38 mouse cellular contexts compared by ENCODE assay signal in the genomic region with DNA sequence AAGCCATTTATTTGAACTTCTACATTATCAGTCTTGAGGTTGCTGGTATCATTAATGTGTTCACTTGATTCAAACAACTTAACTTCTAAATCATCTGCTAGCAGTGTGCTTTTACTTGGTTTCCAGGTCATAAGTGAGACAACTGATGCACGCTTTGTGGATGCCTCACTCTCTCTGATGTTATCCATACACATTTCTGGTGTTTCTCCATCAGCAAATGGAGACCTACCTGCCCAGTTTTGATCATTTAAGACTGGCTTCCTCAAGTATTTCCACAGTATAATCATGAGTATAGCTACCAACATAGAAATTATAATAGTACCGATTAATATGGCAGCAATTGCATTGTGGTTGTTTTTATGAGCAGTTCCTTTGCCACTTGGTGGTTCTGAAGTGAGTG. TPM values are rescaled to one million over a fixed set of nuclear protein-coding genes. Genes with fewer than 3 reads are reported as not detected.
"Had no signal": no experiment of that assay in that cellular context is flagged by ENCODE, and none has a peak within 500 bp of the region (broad histone marks: within the 10 kb centered on the region; RNA-seq: fewer than 3 reads in every experiment).

No protein-coding gene starts in this region.

- DNase-seq: heart, postnatal 10 days; heart, postnatal 14 days; heart, postnatal 36 days; heart, postnatal 4 days; kidney, adult 11 months; kidney, adult 18-20 months; kidney, adult 2 months; kidney, adult 8-10 months; kidney, adult 9 months; kidney, postnatal 10 days; kidney, postnatal 14 days; kidney, postnatal 25 days; kidney, postnatal 36 days; kidney, postnatal 4 days; layer of hippocampus, adult 9-11 months; layer of hippocampus, postnatal 36 days had no signal

- H3K27ac ChIP-seq: heart, embryonic 10.5 days; heart, embryonic 13.5 days; heart, embryonic 15.5 days; hindbrain, embryonic 10.5 days; hindbrain, embryonic 12.5 days; hindbrain, embryonic 13.5 days; hindbrain, embryonic 14.5 days; hindbrain, embryonic 15.5 days; hindbrain, postnatal 0 days; intestine, embryonic 15.5 days; kidney, embryonic 15.5 days; kidney, postnatal 0 days; layer of hippocampus, adult 2 months had no signal

- ATAC-seq: hindbrain, embryonic 16.5 days; hindbrain, postnatal 0 days; inflammation-experienced regulatory T-cells, adult 6 months; intestine, embryonic 15.5 days; intestine, embryonic 16.5 days; intestine, postnatal 0 days had no signal

- H3K9ac ChIP-seq: heart, embryonic 12.5 days; heart, embryonic 13.5 days; heart, embryonic 15.5 days; hindbrain, embryonic 12.5 days; hindbrain, embryonic 13.5 days; hindbrain, embryonic 14.5 days; hindbrain, embryonic 15.5 days; intestine, embryonic 15.5 days; kidney, embryonic 15.5 days had no signal

- H3K36me3 ChIP-seq: heart, embryonic 10.5 days; heart, embryonic 15.5 days; hindbrain, embryonic 12.5 days; hindbrain, embryonic 13.5 days; hindbrain, embryonic 15.5 days; intestine, embryonic 15.5 days; kidney, embryonic 15.5 days had no signal

- H3K4me2 ChIP-seq: heart, embryonic 11.5 days; heart, embryonic 12.5 days; heart, embryonic 13.5 days; heart, embryonic 15.5 days; hindbrain, embryonic 12.5 days; hindbrain, embryonic 13.5 days; hindbrain, embryonic 14.5 days; hindbrain, embryonic 15.5 days; intestine, embryonic 15.5 days; kidney, embryonic 15.5 days had no signal

- H3K4me3 ChIP-seq: heart, embryonic 10.5 days; heart, embryonic 12.5 days; heart, embryonic 13.5 days; heart, embryonic 15.5 days; hindbrain, embryonic 10.5 days; hindbrain, embryonic 12.5 days; hindbrain, embryonic 13.5 days; hindbrain, embryonic 15.5 days; intestine, embryonic 15.5 days; kidney, embryonic 15.5 days; layer of hippocampus, adult 2 months had no signal

- H3K9me3 ChIP-seq: heart, embryonic 10.5 days; heart, embryonic 12.5 days; heart, embryonic 13.5 days; heart, embryonic 15.5 days; hindbrain, embryonic 10.5 days; hindbrain, embryonic 12.5 days; hindbrain, embryonic 13.5 days; hindbrain, embryonic 15.5 days; intestine, embryonic 15.5 days; kidney, embryonic 15.5 days had no signal

- H3K4me1 ChIP-seq: heart, embryonic 10.5 days; heart, embryonic 12.5 days; heart, embryonic 13.5 days; heart, embryonic 15.5 days; hindbrain, embryonic 10.5 days; hindbrain, embryonic 12.5 days; hindbrain, embryonic 13.5 days; hindbrain, embryonic 15.5 days; intestine, embryonic 15.5 days; kidney, embryonic 15.5 days had no signal

- H3K27me3 ChIP-seq: heart, embryonic 12.5 days; heart, embryonic 13.5 days; heart, embryonic 15.5 days; hindbrain, embryonic 12.5 days; hindbrain, embryonic 13.5 days; hindbrain, embryonic 15.5 days; intestine, embryonic 15.5 days; kidney, embryonic 15.5 days had no signal

RNA-seq across cellular contexts. Expression of gene Evi2b, which starts 7.8 kb away (rescaled TPM):
- total RNA-seq: hindbrain, postnatal 0 days had no signal
- polyA plus RNA-seq: heart, embryonic 12.5 days; hindbrain, embryonic 13.5 days; hindbrain, embryonic 14.5 days; hindbrain, embryonic 15.5 days; hindbrain, embryonic 16.5 days had no signal

RNA-seq across cellular contexts. Expression of gene Omg, which starts 11.9 kb away (rescaled TPM):
- total RNA-seq: heart, postnatal 10 days; heart, postnatal 14 days; heart, postnatal 25 days; heart, postnatal 36 days; heart, postnatal 4 days; hematopoietic stem cell, adult 5-6 weeks had no signal

RNA-seq across cellular contexts. Expression of gene Evi2, which starts 14.6 kb away (rescaled TPM):
- total RNA-seq: layer of hippocampus, adult 18-20 months; layer of hippocampus, adult 2 months had no signal
